Mouse (Mus musculus): ENCODE measurements at regions not wholly inside any gene's neighbourhood (a gene's known extent, or its start where the extent isn't known, plus 50 kb on each side); places are given as distances from the start of the nearest gene placed in this dataset.

- H3K27ac ChIP-seq (ENCODE audit: low read depth) = no peak overlapping the region
- no peaks in the 10 kb centered on the region for H3K27me3 ChIP-seq (ENCODE audit: insufficient read depth, low read length)
- no peaks in the 10 kb centered on the region for H3K36me3 ChIP-seq (ENCODE audit: insufficient read depth)
- no peaks in the 10 kb centered on the region for H3K9me3 ChIP-seq (ENCODE audit: low read depth, low read length)
- H3K4me2 ChIP-seq = no peak overlapping the region
- H3K4me1 ChIP-seq (ENCODE audit: insufficient read depth) = no peaks in the 10 kb centered on the region
- H3K4me3 ChIP-seq (ENCODE audit: low read depth, low read length) = no peak overlapping the region
- no peak overlapping the region for H3K9ac ChIP-seq
- DNase-seq = no peak
- no peak for ATAC-seq (ENCODE audit: insufficient read depth)
- 83% methylated on average over 9 of the region's 9 CpGs for WGBS
- TF ChIP-seq CTCF (IDR thresholded peaks at IDR 0.05; ENCODE audit: low read depth) = no peak
Observed at GRCm38 (mm10) chr9:118204456-118204855, 54.5 kb upstream of the Cmc1 start.

- ATAC-seq (ENCODE audit: insufficient read depth) = no peak
- H3K36me3 ChIP-seq (ENCODE audit: insufficient read depth) = no peaks in the 10 kb centered on the region
- WGBS = 86% methylated on average over 7 of the region's 7 CpGs
Observed at GRCm38 (mm10) chr9:118206483-118206882, 56.5 kb upstream of the Cmc1 start.

GRCm38 (mm10) chr9:118219696-118220095 is 69.7 kb upstream of the Cmc1 start:
- H3K36me3 ChIP-seq (ENCODE audit: insufficient read depth) = no peaks in the 10 kb centered on the region
- H3K9ac ChIP-seq = no peak overlapping the region
- 97% methylated on average over 5 of the region's 5 CpGs for WGBS
- H3K27me3 ChIP-seq (ENCODE audit: insufficient read depth, low read length) = no peaks in the 10 kb centered on the region
- no peak overlapping the region for H3K27ac ChIP-seq (ENCODE audit: low read depth)
- ATAC-seq (ENCODE audit: insufficient read depth) (no peak), DNase-seq (no peak)
- H3K9me3 ChIP-seq (ENCODE audit: low read depth, low read length) = no peaks in the 10 kb centered on the region
- H3K4me1 ChIP-seq (ENCODE audit: insufficient read depth) = no peaks in the 10 kb centered on the region
- no peak overlapping the region for H3K4me3 ChIP-seq (ENCODE audit: low read depth, low read length)
- TF ChIP-seq CTCF (IDR thresholded peaks at IDR 0.05; ENCODE audit: low read depth) = no peak
- no peak overlapping the region for H3K4me2 ChIP-seq

More at GRCm38 (mm10) chr9:118206483-118206882, 56.5 kb upstream of the Cmc1 start:
- Histone ChIP-seq H3K4me3 (ENCODE audit: low read depth, low read length) (no peak overlapping the region), H3K4me2 (no peak overlapping the region), H3K4me1 (ENCODE audit: insufficient read depth) (no peaks in the 10 kb centered on the region), H3K27ac (ENCODE audit: low read depth) (no peak overlapping the region), H3K9ac (no peak overlapping the region), H3K27me3 (ENCODE audit: insufficient read depth, low read length) (no peaks in the 10 kb centered on the region), H3K9me3 (ENCODE audit: low read depth, low read length) (no peaks in the 10 kb centered on the region)
- TF ChIP-seq CTCF (IDR thresholded peaks at IDR 0.05; ENCODE audit: low read depth) = no peak
- DNase-seq = no peak

- no peaks in the 10 kb centered on the region for H3K4me1 ChIP-seq (ENCODE audit: insufficient read depth)
- H3K9ac ChIP-seq = no peak overlapping the region
- H3K27ac ChIP-seq (ENCODE audit: low read depth) = no peak overlapping the region
- no peaks in the 10 kb centered on the region for H3K9me3 ChIP-seq (ENCODE audit: low read depth, low read length)
- ATAC-seq (ENCODE audit: insufficient read depth) (no peak), DNase-seq (no peak)
- no peak overlapping the region for H3K4me2 ChIP-seq
- H3K4me3 ChIP-seq (ENCODE audit: low read depth, low read length) = no peak overlapping the region
- H3K36me3 ChIP-seq (ENCODE audit: insufficient read depth) = no peaks in the 10 kb centered on the region
- no peaks in the 10 kb centered on the region for H3K27me3 ChIP-seq (ENCODE audit: insufficient read depth, low read length)
- no peak for TF ChIP-seq CTCF (IDR thresholded peaks at IDR 0.05; ENCODE audit: low read depth)
- 78% methylated on average over 14 of the region's 14 CpGs for WGBS
Observed at GRCm38 (mm10) chr9:118221186-118221585, 71.2 kb upstream of the Cmc1 start.

GRCm38 (mm10) chr9:118227401-118228061 is 77.6 kb upstream of the Cmc1 start:
- Histone ChIP-seq H3K4me1 (ENCODE audit: insufficient read depth) (no peaks in the 10 kb centered on the region), H3K4me3 (ENCODE audit: low read depth, low read length) (no peak overlapping the region), H3K27ac (ENCODE audit: low read depth) (no peak overlapping the region), H3K9me3 (ENCODE audit: low read depth, low read length) (no peaks in the 10 kb centered on the region), H3K9ac (no peak overlapping the region), H3K36me3 (ENCODE audit: insufficient read depth) (no peaks in the 10 kb centered on the region), H3K27me3 (ENCODE audit: insufficient read depth, low read length) (no peaks in the 10 kb centered on the region), H3K4me2 (no peak overlapping the region)
- ATAC-seq (ENCODE audit: insufficient read depth) (no peak), DNase-seq (no peak)
- TF ChIP-seq CTCF (IDR thresholded peaks at IDR 0.05; ENCODE audit: low read depth) = no peak
- WGBS = 48% methylated on average over 23 of the region's 23 CpGs

- no peak for TF ChIP-seq CTCF (IDR thresholded peaks at IDR 0.05; ENCODE audit: low read depth)
- WGBS = 69% methylated on average over 19 of the region's 19 CpGs
Observed at GRCm38 (mm10) chr9:118228691-118229427, 78.9 kb upstream of the Cmc1 start.

GRCm38 (mm10) chr9:118240711-118241110 is 90.7 kb upstream of the Cmc1 start:
- no peaks in the 10 kb centered on the region for H3K9me3 ChIP-seq (ENCODE audit: low read depth, low read length)
- no peaks in the 10 kb centered on the region for H3K36me3 ChIP-seq (ENCODE audit: insufficient read depth)
- no peak for TF ChIP-seq CTCF (IDR thresholded peaks at IDR 0.05; ENCODE audit: low read depth)
- DNase-seq (no peak), ATAC-seq (ENCODE audit: insufficient read depth) (no peak)
- no peak overlapping the region for H3K9ac ChIP-seq
- H3K4me2 ChIP-seq = no peak overlapping the region
- WGBS = 59% methylated on average over 4 of the region's 4 CpGs
- no peak overlapping the region for H3K4me3 ChIP-seq (ENCODE audit: low read depth, low read length)
- no peak overlapping the region for H3K27ac ChIP-seq (ENCODE audit: low read depth)
- H3K4me1 ChIP-seq (ENCODE audit: insufficient read depth) = no peaks in the 10 kb centered on the region
- no peaks in the 10 kb centered on the region for H3K27me3 ChIP-seq (ENCODE audit: insufficient read depth, low read length)

More at GRCm38 (mm10) chr9:118228691-118229427, 78.9 kb upstream of the Cmc1 start:
- H3K27ac ChIP-seq (ENCODE audit: low read depth) = no peak overlapping the region
- no peaks in the 10 kb centered on the region for H3K36me3 ChIP-seq (ENCODE audit: insufficient read depth)
- H3K9me3 ChIP-seq (ENCODE audit: low read depth, low read length) = no peaks in the 10 kb centered on the region
- ATAC-seq (ENCODE audit: insufficient read depth) (no peak), DNase-seq (no peak)
- H3K27me3 ChIP-seq (ENCODE audit: insufficient read depth, low read length) = no peaks in the 10 kb centered on the region
- H3K4me1 ChIP-seq (ENCODE audit: insufficient read depth) = no peaks in the 10 kb centered on the region
- H3K4me2 ChIP-seq = no peak overlapping the region
- H3K4me3 ChIP-seq (ENCODE audit: low read depth, low read length) = no peak overlapping the region
- no peak overlapping the region for H3K9ac ChIP-seq

Measured in lung, embryonic 14.5 days (tissue).